Mouse (Mus musculus): ENCODE measurements around the gene Adgrl1.

- no peak for TF ChIP-seq ZC3H11A (IDR thresholded peaks at IDR 0.05; ENCODE audit: borderline replicate concordance, low read depth, low read length)
- no peak for TF ChIP-seq CHD2 (IDR thresholded peaks at IDR 0.05; ENCODE audit: low read depth, low read length)
- TF ChIP-seq HCFC1 (IDR thresholded peaks at IDR 0.05; ENCODE audit: borderline replicate concordance, insufficient read depth, low read length): no peak
- TF ChIP-seq MAFK (IDR thresholded peaks at IDR 0.05; ENCODE audit: insufficient read depth, low read depth, low read length): no peak
Observed at GRCm38 (mm10) chr8:83982449-83982848, 82.5 kb downstream of the Adgrl1 start.
